ENCODE assay signal across 8 mouse cellular contexts in genomic region chr3:15154153-15154552, GRCm38 (mm10).
DNase-seq lines count a peak whose midpoint lies in the region; ATAC-seq lines count a peak whose summit lies in the region.

No protein-coding gene starts in this region.

- no peak overlapping the region for H3K9ac ChIP-seq in lung, embryonic 16.5 days (ENCODE audit: low read length)

- no peaks in the 10 kb centered on the region for H3K36me3 ChIP-seq in heart, embryonic 10.5 days
- no peaks in the 10 kb centered on the region for H3K36me3 ChIP-seq in lung, embryonic 16.5 days (ENCODE audit: control insufficient read depth, insufficient read depth, low read length)

- ATAC-seq in lung, embryonic 16.5 days (ENCODE audit: low read depth) = peak; percentile 82

- H3K4me3 ChIP-seq in heart, embryonic 10.5 days = no peak overlapping the region
- no peak overlapping the region for H3K4me3 ChIP-seq in lung, embryonic 16.5 days (ENCODE audit: low read length)

- H3K27me3 ChIP-seq in heart, embryonic 10.5 days (ENCODE audit: insufficient read depth, poor library complexity, severe bottlenecking) = no peaks in the 10 kb centered on the region
- no peaks in the 10 kb centered on the region for H3K27me3 ChIP-seq in lung, embryonic 16.5 days (ENCODE audit: control insufficient read depth, insufficient read depth, low read depth, low read length)

- H3K9me3 ChIP-seq in heart, embryonic 10.5 days = no peaks in the 10 kb centered on the region
- no peaks in the 10 kb centered on the region for H3K9me3 ChIP-seq in lung, embryonic 16.5 days (ENCODE audit: control insufficient read depth, low read length)

- 87% methylated on average over 3 of the region's 3 CpGs for WGBS in heart, embryonic 10.5 days
- WGBS in lung, embryonic 16.5 days = 41% methylated on average over 3 of the region's 3 CpGs

- H3K4me2 ChIP-seq in lung, embryonic 16.5 days (ENCODE audit: low read depth, low read length) = no peak overlapping the region

- peak; percentile 86 for DNase-seq in heart, adult 11 months
- DNase-seq in heart, embryonic 10.5 days (ENCODE audit: low spot score) = no peak
- peak; percentile 26 to 69 for DNase-seq in adrenal gland, adult (ENCODE audit: inconsistent age in 2 of 2, low spot score in 1 of 2)
- DNase-seq in fibroblast of lung, adult 2 months (ENCODE audit: low read depth) = peak; percentile 90
- DNase-seq in layer of hippocampus, adult 18-20 months (ENCODE audit: low spot score in 2 of 2) = peak; percentile 78 to 92
- DNase-seq in embryo, embryonic 10.5 days (ENCODE audit: low spot score) = no peak
- DNase-seq in T-cell, adult 2 months (ENCODE audit: low spot score) = no peak

- H3K4me1 ChIP-seq in heart, embryonic 10.5 days = no peaks in the 10 kb centered on the region
- H3K4me1 ChIP-seq in lung, embryonic 16.5 days (replicated peaks; ENCODE audit: control insufficient read depth, insufficient read depth, low read length) = peaks cover 14% of the 10 kb centered on the region; the same call in 1 of the 2 replicates

- no peak overlapping the region for H3K27ac ChIP-seq in heart, embryonic 10.5 days
- peak overlapping the region; percentile 51 for H3K27ac ChIP-seq in lung, embryonic 16.5 days (ENCODE audit: low read length)

Comparison
In these comparisons a context has a peak if more than half of its experiments do, and no peak if none do; other contexts are left out.
1. DNase-seq: peak in heart, adult 11 months (single experiment), adrenal gland, adult (2 of 2), fibroblast of lung, adult 2 months (single experiment) and layer of hippocampus, adult 18-20 months (2 of 2); none in heart, embryonic 10.5 days (single experiment), embryo, embryonic 10.5 days (single experiment) and T-cell, adult 2 months (single experiment).